ENCODE assay signal across 9 mouse cellular contexts in genomic region chr5:71656771-71657170, GRCm38 (mm10). TPM values are rescaled to one million over a fixed set of nuclear protein-coding genes. Genes with fewer than 3 reads are reported as not detected.
DNase-seq lines count a peak whose midpoint lies in the region; ATAC-seq and TF ChIP-seq lines count a peak whose summit lies in the region.
"Had no signal": no experiment of that assay in that cellular context is flagged by ENCODE, and none has a peak within 500 bp of the region (broad histone marks: within the 10 kb centered on the region; RNA-seq: fewer than 3 reads in every experiment).

No protein-coding gene starts in this region.

- peaks cover 14% of the 10 kb centered on the region for H3K27me3 ChIP-seq in heart, postnatal 0 days (ENCODE audit: control insufficient read depth, insufficient read depth, low read length)
- peaks cover 36% of the 10 kb centered on the region for H3K27me3 ChIP-seq in hindbrain, embryonic 13.5 days
- peaks cover 51% of the 10 kb centered on the region for H3K27me3 ChIP-seq in midbrain, embryonic 10.5 days (ENCODE audit: low read depth, poor library complexity, severe bottlenecking)

- peaks cover 14% of the 10 kb centered on the region; the same call in 1 of the 2 replicates for H3K4me1 ChIP-seq in heart, postnatal 0 days (ENCODE audit: control insufficient read depth, insufficient read depth)
- H3K4me1 ChIP-seq in hindbrain, embryonic 13.5 days (replicated peaks): peaks cover 18% of the 10 kb centered on the region
- peaks cover 19% of the 10 kb centered on the region for H3K4me1 ChIP-seq in midbrain, embryonic 10.5 days

- peak overlapping the region; percentile 53 for H3K4me3 ChIP-seq in heart, postnatal 0 days (ENCODE audit: low read depth, low read length)
- H3K4me3 ChIP-seq in hindbrain, embryonic 13.5 days: peak overlapping the region; percentile 64
- H3K4me3 ChIP-seq in midbrain, embryonic 10.5 days: peak overlapping the region; percentile 72

- 11% methylated on average over 10 of the region's 10 CpGs for WGBS in heart, postnatal 0 days
- WGBS in hindbrain, embryonic 13.5 days: 12% methylated on average over 10 of the region's 10 CpGs
- 10% methylated on average over 10 of the region's 10 CpGs for WGBS in midbrain, embryonic 10.5 days

- H3K9me3 ChIP-seq in heart, postnatal 0 days (replicated peaks; ENCODE audit: control insufficient read depth, low read length): no peaks in the 10 kb centered on the region
- H3K9me3 ChIP-seq in hindbrain, embryonic 13.5 days: no peaks in the 10 kb centered on the region
- H3K9me3 ChIP-seq in midbrain, embryonic 10.5 days (replicated peaks): no peaks in the 10 kb centered on the region

- H3K9ac ChIP-seq in heart, postnatal 0 days (replicated peaks; ENCODE audit: low read depth, low read length): no peak overlapping the region
- 0 out of 2 replicates have a peak overlapping the region, but pooled peaks have one; percentile 73 for H3K9ac ChIP-seq in hindbrain, embryonic 13.5 days

- peak overlapping the region; percentile 90 for H3K4me2 ChIP-seq in heart, postnatal 0 days (ENCODE audit: low read depth, low read length)
- H3K4me2 ChIP-seq in hindbrain, embryonic 13.5 days: peak overlapping the region; percentile 97

- DNase-seq in heart, postnatal 0 days (ENCODE audit: low spot score): no peak
- DNase-seq in heart, postnatal 10 days: no peak
- peak; percentile 42 to 47 for DNase-seq in cerebellum, postnatal 25 days
- peak; percentile 16 for DNase-seq in midbrain, embryonic 10.5 days (ENCODE audit: low spot score)
- DNase-seq in spleen, adult 18-20 months: no peak
- DNase-seq in MN1 (ENCODE audit: low spot score): no peak
- no peak for DNase-seq in gastrocnemius, adult 8-10 months (ENCODE audit: low spot score in 2 of 2)

- H3K27ac ChIP-seq in heart, postnatal 0 days (ENCODE audit: low read depth): no peak overlapping the region
- H3K27ac ChIP-seq in hindbrain, embryonic 13.5 days: no peak overlapping the region
- H3K27ac ChIP-seq in midbrain, embryonic 10.5 days (replicated peaks): no peak overlapping the region

- intact Hi-C loops in heart, postnatal 10 days (cut with DNase I): no loop called here

- no peak for TF ChIP-seq CTCF in heart, postnatal 0 days (IDR thresholded peaks at IDR 0.05; ENCODE audit: low read depth)

- no peaks in the 10 kb centered on the region for H3K36me3 ChIP-seq in heart, postnatal 0 days (replicated peaks; ENCODE audit: control insufficient read depth, insufficient read depth, low read length)
- no peaks in the 10 kb centered on the region for H3K36me3 ChIP-seq in hindbrain, embryonic 13.5 days
- H3K36me3 ChIP-seq in midbrain, embryonic 10.5 days: no peaks in the 10 kb centered on the region

- no peak for ATAC-seq in heart, postnatal 0 days (ENCODE audit: insufficient read depth, low read depth)
- no peak for ATAC-seq in hindbrain, embryonic 13.5 days (ENCODE audit: low FRiP score)

- no peak for TF ChIP-seq EP300 in heart, postnatal 0 days (IDR thresholded peaks at IDR 0.05; ENCODE audit: low read depth)

RNA-seq across cellular contexts. Expression of gene Gabrb1, which starts 1.1 kb away (rescaled TPM):
- total RNA-seq in heart, postnatal 0 days (2014; rRNA removed; ENCODE audit: low replicate concordance): 0.08 TPM in 1 of 2 replicates, not detected in the other
- 0.11 and 0.15 TPM in 2 replicates for polyA plus RNA-seq in heart, postnatal 0 days (2015; fragmentation: Nextera tagmentation; extraction: Ambion mirVana)
- under 1 TPM; 0.02 to 0.05 TPM for total RNA-seq in heart, postnatal 10 days (2021)
- 10.8 and 11.1 TPM in 2 replicates for polyA plus RNA-seq in hindbrain, embryonic 13.5 days (2015; fragmentation: Nextera tagmentation; extraction: Ambion mirVana)
- 0.16 and 0.29 TPM in 2 replicates for polyA plus RNA-seq in midbrain, embryonic 10.5 days (2016; fragmentation: Nextera tagmentation; extraction: Ambion mirVana)
- total RNA-seq in gastrocnemius, adult 8-10 months (2022): under 1 TPM; 0.02 to 0.16 (median 0.05) TPM
- total RNA-seq: hematopoietic stem cell, adult 5-6 weeks had no signal

RNA-seq across cellular contexts. Expression of gene Gabra4, which starts 1.3 kb away (rescaled TPM):
- 0.34 and 0.93 TPM in 2 replicates for total RNA-seq in heart, postnatal 0 days (2014; rRNA removed; ENCODE audit: low replicate concordance)
- polyA plus RNA-seq in heart, postnatal 0 days (2015; fragmentation: Nextera tagmentation; extraction: Ambion mirVana): 0.38 and 0.79 TPM in 2 replicates
- total RNA-seq in heart, postnatal 10 days (2021): under 1 TPM in 1 of 2 experiments, not detected in 1; 0.17 TPM
- polyA plus RNA-seq in hindbrain, embryonic 13.5 days (2015; fragmentation: Nextera tagmentation; extraction: Ambion mirVana): 11.1 and 14.2 TPM in 2 replicates
- 1.3 and 2.0 TPM in 2 replicates for polyA plus RNA-seq in midbrain, embryonic 10.5 days (2016; fragmentation: Nextera tagmentation; extraction: Ambion mirVana)
- under 1 TPM in 2 of 4 experiments, not detected in 2; 0.10 to 0.22 TPM for total RNA-seq in gastrocnemius, adult 8-10 months (2022)
- total RNA-seq: hematopoietic stem cell, adult 5-6 weeks had no signal

Comparison
In these comparisons a context has a peak if more than half of its experiments do, and no peak if none do; other contexts are left out.
1. DNase-seq: peak in cerebellum, postnatal 25 days (2 of 2) and midbrain, embryonic 10.5 days (single experiment); none in heart, postnatal 0 days (single experiment), heart, postnatal 10 days (0 of 2), spleen, adult 18-20 months (0 of 2), MN1 (single experiment) and gastrocnemius, adult 8-10 months (0 of 2).
2. Peak in every context shown above with its lines, with median percentiles within 50 percentile points of each other: H3K4me3 ChIP-seq.